Mouse (Mus musculus): ENCODE data around the gene Clic4.
"Not testable (repeated sequence)": the region's sequence is repeated elsewhere in the genome, so short reads cannot be mapped to it uniquely, and the experiment has no call there.

Gene Clic4

DNA sequence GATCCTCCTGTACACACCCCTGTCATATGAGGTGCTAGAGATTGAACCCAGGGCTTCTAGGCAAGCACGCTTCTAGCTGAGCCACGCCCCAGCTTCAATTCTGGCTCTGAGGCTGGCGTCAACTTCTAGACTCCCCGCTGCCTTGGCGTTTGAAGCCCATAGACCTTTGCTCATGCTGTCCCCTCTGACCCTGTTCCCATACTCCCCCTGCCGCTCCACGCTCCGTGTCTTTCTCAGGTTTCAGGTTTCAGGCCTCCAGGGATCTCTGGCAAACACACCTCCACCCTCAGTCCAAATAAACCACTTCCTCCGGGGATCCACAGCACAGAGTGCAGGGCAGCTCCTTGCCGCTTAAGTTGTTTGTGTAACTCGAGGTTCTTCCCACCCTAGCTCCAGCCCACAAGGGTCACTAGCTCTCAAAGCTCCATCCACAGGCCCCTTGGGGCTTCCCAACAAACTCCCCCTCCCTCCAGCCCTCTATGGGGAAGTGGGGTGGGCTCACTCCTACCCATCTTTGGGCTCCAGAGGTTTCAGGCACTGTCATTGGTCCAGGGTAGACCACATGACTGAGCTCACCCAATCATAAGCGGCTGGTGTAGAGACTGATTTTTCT, 20.0 kb upstream of the Clic4 start:
- peak; percentile 62 for DNase-seq (ENCODE audit: low read depth, low spot score)

DNA sequence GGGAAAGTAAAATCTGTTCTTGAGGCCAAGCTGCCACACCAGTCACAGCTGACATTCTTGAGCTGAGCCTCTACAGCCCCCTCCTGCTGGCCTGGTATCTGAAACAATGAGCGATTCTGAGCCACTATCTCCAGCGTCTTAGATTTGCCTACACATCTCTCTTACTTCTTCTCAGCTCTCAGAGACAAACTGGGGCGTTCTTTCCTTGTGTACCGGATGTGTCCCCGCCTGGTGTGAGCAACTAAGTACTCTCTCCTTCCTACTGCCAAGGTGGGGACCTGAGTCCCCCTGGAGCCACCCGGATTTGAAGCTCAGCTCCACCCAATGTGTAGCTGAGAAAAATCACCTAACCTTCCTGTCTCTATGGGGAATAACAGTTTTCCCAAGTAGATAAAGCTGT, 19.2 kb upstream of the Clic4 start:
- no peak for DNase-seq (ENCODE audit: low read depth, low spot score)

DNA sequence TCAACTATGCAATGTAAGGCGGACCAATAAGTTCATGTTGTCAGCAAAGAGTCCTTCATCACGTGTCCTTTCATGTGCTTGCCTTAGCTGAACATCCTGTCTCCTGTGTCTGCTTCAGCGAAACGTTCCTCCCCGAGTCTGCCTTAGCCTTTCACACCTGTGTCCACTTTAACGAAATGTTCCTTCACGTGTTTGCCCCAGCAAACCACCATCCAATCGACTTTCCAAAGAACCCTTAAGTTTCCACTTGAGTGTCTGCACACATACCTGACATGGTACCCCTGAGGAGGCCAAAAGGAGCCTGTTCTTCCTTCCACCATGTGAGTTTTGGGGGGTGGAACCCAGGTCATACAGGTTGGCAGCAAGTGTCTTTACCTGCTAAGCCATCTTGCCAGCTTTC, 18.6 kb upstream of the Clic4 start:
- no peak for DNase-seq (ENCODE audit: low read depth, low spot score)

DNA sequence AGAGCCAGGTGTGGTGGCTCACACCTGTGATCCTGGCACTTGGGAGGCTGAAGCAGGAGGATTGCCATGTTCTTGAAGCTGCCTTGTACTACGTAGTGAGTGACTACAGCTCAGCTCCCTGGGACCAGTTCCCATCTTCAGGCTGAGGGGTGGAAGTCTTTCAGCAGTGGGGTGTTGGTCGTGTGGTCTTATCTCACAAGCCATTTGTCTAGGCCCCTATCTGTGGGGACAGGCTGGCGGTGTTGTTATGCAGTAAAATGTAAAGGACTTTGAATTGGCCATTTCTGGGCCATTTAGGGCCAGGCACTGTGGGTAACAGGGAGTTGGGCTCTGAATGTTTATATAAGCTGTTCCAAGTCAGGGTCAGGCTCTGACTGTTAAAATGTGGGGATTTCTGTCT, 15.4 kb upstream of the Clic4 start:
- no peak for DNase-seq (ENCODE audit: low read depth, low spot score)

DNA sequence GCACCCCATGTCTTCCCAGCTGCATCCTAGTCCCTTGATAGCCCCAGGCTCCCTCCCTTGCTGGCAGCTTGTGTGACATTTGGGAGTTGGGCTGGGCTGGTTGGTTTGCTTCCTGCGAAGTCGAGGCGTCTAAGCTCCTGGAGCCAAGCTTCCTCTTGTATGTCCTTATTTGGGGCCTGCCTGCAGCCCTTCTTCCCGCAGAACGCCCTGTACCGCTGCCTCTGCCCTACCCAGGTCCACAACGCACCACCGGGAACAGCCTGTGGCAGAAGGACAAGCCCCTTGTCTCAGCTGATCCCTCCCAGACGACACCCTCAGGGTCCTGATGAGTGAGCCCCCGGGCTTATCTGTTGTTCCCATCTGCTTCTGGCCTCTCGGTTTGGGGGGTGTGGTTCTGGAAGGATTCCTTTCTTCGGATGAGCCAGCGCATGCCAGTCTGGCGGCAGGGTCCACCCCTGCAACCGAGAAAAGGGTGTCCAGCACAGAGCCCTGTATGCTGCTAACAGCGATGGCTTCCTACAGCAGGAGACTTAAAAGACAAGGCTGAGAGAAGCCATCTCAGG, 14.3 kb upstream of the Clic4 start:
- no peak for DNase-seq (ENCODE audit: low read depth, low spot score)

DNA sequence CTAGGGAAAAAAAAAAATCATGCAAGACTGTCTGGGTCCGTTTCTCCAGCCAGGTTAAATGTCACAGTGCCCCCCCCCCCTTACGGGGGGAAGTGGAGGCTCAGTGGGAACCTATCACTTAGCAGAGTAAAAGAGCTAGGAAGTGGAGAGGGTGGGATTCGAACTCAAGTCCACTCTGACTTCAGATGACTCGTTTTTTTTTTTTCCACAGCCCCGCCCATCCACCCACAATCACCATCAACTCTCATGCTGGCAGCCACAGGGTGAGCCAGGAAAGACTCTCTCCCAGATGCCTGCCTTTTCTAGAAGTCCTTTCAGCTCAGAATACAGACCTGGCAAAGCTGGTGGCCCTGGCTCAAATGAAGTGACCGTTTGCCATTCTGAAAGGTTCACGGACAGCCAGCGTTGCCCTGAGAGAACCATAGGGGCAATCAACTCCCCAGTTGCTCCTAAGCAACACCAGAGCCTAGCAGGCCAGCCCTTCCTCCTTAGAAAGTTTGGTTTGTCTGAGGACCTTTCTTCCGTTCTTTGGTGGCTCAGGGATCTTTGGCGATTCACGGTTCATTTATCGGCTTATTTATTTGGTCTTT, 13.5 kb upstream of the Clic4 start:
- no peak for DNase-seq (ENCODE audit: low read depth, low spot score)

DNA sequence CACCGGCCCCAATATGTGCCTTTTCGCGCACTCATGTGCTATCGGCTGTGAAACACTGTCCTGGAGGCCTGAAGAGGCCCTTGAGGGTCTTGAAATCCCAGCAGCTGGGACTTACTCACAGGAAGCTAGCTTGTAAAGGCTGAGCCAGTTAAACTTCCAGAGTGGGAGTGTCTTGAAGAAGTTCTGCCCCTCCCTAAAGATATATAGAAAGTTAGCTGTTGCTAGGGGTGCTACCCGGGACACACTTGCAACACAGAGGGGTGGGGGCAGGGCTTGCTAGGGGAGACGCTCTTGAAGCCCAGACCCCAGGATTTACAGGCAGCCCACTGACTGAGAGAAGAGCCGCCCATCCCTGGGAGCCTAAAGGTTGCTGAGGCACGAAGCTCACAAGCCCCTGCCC, 12.8 kb upstream of the Clic4 start:
- DNase-seq (ENCODE audit: low read depth, low spot score) = no peak

DNA sequence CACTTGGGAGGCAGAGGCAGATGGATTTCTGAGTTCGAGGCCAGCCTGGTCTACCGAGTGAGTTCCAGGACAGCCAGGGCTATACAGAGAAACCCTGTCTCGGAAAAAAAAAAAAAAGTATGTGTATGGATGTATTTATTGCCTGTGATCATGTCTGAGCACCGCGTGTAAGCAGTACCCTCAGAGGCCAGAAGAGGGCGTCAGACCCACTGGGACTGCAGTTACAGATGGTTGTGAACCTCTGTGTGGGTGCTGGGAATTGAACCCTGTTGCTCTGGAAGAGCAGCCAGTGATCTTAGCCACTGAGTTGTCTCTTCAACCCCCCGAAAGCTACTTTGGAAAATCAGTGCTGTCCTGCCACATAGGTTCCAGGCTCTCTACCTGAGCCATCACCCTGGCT, 11.3 kb upstream of the Clic4 start:
- DNase-seq (ENCODE audit: low read depth, low spot score) = no peak

DNA sequence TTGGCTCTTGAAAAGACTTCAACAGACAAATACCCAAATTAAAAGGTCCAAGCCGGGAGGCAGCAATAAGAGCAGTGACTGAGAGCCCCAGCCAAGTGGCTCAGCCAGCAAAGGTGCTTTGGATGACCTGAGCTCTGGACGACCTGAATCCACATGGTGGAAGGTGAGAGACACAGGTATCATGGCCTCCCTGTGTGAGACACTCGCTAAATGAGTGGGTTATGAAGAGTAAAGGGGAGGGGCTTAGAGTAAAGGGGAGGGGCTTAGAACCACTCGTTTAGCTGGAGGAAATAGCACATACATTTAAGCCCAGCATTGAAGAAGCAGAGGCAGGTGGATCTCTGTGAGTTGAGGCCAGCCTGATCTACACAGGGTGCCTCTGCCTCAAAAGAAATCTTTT, 10.8 kb upstream of the Clic4 start:
- DNase-seq (ENCODE audit: low read depth, low spot score) = no peak

DNA sequence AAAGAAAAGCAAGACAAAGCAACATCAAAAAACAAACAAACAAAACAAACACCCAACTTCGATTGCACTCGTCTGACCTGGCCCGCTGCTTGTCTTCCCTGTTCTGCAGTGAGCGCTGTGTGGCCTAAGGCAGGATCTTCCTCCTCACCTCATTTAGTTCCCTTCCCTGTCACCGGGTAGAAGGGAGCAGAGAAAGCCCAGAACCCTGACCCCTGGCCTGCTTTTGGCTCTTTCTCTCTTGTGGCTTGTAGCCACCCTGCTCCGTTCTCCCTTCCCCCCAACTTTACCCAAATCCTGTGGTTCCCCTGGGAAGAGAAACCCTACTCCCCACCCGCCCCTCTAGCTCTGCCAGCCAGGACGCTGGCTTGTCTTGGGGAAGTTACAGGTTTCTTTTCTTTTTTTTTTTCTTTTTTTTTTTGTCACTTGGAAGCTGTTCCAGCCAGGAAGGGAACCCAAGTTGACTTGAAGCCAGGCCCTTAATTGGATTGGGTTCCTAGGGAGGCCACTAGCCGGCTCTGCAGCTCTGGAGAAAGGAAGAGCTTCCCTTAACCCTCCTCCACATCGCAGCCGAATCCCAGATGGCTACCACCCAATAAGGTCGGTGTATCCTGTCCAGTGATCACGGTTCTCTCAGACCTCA, 10.2 kb upstream of the Clic4 start:
- no peak for DNase-seq (ENCODE audit: low read depth, low spot score)

DNA sequence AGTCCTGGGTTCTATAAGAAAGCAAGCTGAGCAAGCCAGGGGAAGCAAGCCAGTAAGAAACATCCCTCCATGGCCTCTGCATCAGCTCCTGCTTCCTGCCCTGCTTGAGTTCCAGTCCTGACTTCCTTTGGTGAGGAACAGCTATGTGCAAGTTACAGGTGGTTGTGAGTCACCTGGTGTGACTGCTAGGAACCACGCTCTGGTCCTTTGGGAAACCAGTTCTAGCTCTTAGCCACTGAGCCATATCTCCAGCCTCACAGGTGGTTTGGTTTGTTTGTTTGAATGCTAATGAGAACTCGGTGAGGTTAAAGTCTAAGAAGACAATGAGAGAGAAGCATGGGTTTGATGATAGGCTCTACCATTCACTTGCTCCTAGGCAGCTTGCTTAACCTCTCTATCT, 7.4 kb upstream of the Clic4 start:
- DNase-seq (ENCODE audit: low read depth, low spot score) = not testable (repeated sequence)

DNA sequence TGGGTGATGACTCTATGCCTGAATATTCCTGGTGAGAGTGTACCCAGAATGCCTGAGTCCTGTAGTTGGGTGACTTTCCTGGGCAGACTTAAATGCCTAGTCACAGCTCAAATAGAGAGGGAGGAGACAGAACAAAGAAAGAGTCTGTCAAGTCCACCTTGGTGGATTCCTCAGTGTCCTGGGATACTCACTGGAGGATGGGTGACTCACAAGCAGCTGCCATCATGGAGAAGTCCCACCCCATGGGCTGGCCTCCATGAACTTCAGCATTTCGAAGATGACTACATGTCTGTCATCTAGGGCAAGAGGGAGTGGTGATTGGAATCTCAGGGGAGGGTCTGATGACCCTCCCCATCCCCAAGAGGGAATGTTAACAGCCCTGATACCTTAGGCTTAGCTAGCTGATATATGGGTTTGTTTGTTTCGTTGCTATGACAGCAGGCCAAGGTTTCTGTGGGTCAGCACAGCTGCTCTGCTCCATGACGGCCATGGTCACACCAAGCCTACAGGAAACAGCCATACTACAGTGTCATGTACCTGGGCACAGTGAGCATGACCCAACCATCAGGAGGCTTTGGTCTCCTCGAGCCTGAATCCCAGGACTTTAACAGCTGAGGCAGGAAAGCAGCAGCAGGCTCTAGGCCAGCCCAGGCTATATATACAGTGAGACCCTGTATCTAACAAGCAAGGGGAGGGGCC, 4.2 kb upstream of the Clic4 start:
- DNase-seq (ENCODE audit: low read depth, low spot score) = no peak

DNA sequence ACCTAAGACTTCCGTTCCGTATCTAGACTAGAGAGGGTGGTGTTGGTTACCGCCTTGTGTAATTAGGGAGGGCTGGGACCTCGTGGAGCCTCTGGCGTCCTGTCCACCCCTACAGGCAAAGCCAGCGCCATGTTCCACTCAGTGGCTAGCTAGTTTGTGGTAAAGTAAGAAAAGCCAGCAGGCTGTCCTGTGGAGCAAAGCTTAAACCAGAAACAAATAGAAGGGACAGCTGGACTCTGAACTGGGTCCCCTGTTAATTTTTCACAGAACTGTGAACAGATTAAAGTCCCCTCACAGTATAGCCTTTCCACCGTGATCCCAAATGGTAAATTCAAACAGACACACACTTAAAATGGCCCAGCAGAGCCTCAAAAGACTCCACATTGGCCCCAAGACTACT, 2.1 kb upstream of the Clic4 start:
- DNase-seq (ENCODE audit: low read depth, low spot score) = no peak

DNA sequence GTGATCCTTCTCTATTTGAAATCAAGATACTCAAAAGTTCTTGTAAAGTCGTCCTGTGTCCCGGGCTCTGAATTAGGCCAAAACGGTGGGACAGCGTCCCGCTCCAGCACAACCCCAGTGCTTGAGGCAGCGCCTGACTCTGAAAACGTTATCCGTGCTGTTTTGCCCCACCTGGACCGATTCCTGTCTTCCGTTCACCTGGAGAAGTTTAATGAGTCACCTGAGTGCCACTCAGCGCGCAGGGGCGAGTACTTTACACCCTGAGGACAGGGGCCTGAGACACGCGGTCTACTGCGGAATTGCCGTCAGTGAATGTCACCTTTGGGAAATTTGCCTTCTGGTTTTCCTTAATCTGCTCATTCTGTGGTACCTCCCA, 681 bp upstream of the Clic4 start:
- no peak for DNase-seq (ENCODE audit: low read depth, low spot score)

DNA sequence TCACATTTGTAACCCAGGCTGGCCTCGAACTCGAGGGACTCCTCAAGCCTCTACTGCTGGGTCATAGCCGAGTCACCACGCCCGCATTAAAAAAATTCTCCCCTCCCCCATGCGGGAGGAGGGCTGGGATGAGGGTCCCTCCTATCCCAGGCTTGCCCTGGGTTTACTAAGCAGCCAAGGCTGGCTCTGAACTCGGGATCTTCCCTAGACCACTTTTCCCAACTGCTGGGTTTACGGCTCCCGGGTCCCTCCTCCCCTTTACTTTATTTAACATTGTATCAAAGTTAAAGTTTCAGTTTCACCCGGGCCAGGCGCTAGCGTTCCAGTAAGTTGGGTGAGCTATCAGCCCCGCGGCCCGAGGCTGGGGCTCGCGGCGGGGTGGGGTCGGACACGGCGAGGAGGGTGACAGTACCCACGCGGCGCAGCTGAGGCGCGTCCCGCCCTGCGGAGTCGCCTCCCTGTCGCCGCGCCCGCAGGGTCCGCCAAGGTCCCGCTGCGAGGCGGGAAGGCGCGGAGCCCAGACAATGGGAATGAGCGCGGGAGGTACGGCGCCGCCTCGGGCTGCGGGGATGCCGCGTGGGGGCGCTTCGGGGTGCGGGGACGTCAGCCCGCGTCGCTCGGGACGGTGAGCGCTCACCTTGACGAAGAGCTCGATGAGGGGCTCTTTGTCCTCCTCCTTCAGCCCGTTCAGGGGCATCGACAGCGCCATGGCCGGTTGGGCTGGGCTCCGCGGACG, 565 bp downstream of the Clic4 start:
- no peak for DNase-seq (ENCODE audit: low read depth, low spot score)

DNA sequence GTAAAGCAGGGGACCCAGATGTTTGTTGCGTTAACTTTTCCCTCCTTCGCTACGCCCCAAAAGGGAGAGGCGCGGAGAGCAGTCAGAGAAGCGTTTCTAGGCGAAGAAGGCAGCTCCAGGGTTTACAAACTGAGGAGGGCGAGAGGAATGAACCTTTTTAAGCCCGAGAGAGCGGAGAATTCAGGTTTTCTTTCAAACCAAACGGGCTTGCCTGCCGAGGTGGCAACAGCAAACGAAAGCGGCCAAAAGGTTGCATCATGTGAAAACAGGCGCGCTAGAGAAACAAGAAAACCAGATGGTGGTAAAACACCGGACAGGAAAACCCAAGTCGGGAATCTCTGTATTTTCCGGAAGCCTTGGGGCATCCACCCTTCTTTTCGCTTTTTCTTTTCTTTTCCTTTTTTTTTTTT, 1.2 kb downstream of the Clic4 start:
- DNase-seq (ENCODE audit: low read depth, low spot score) = peak; percentile 34

DNA sequence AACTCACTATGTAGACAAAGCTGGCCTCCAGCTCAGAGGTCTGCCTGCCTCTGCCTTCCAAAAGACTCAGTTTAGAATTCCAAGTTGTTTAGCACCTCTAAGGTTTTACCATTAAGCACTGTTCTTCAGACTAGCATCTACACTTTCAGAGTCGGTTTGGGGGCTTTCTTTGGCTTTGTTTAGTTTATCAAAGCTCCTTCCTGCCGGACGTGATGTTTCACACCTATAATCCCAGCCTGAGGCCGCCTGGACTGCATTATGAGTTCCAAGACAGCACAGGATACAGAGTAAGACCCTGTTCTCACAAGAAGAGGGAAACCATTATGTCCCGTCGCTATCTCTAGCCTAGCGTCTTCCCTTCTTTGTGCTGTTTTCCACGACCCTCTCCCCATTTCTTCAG, 2.1 kb downstream of the Clic4 start:
- no peak for DNase-seq (ENCODE audit: low read depth, low spot score)

DNA sequence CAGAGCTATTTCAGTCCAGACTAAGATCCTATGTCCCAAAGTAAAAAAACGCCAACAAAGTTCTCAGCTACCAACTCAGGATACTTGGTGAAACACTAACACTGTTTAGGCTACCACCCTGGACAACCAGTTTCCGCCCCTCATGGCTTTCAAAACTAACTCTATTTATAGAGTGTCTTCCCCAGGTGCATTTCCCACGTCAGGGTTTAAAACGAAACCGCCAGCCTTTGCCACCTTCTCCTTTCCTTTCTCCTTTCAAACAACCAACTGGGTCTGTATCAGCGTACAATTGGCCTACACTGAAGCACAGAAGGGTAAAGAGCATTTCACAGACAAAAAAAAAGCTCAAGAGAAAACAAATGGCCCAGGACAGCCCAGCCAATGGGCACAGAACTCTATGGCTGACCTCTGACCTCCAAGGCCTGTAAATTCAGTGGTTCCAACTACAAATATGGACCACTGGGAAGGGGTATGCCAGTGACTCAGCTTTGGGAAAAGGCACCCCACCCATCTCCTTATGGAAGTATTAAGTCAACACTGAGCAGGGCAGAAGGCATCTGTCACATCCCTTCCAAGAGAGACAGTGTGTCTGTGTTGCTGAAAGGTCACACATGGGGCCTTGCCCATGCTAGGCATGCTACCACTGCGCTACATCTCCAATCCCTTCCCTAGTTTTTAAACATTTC, 2.8 kb downstream of the Clic4 start:
- DNase-seq (ENCODE audit: low read depth, low spot score) = peak; percentile 36

DNA sequence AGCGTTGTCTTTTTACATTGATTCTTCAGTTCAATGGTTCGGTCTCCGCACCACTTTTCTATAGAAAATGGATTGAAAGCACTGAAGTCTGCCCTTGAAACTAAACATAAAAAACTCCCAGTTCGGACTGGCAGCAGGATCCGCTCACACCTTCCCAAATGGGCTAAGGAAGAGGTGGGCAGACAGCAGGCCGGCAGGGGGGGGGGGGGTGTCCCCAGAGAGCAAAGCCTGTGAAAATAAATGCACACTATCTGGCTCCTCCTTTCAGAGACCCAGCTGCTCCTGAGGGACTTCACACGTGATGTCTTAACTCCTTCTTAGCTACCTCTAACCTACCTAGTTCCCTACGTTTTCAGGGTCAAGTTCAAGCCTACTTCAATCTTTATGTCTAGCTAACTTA, 5.1 kb downstream of the Clic4 start:
- no peak for DNase-seq (ENCODE audit: low read depth, low spot score)

DNA sequence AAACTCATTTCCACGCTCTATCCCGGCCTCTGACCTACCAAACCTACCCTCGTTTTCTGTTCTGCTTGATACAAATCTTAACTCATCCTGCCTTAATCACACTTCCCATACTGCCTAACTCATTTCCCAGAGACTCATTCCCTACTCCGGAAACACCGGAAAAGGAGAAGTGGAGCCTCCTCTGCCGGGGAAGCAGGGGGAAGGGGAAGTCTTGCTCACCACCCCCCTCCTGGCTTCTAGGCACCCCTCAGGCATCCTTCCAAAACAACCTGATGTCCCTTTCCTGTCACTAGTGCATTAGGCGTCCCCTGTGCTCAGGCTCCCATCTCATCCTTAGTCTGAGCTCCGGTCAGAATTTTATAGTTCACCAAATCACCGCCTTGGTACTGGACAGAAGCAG, 5.6 kb downstream of the Clic4 start:
- DNase-seq (ENCODE audit: low read depth, low spot score) = no peak

DNA sequence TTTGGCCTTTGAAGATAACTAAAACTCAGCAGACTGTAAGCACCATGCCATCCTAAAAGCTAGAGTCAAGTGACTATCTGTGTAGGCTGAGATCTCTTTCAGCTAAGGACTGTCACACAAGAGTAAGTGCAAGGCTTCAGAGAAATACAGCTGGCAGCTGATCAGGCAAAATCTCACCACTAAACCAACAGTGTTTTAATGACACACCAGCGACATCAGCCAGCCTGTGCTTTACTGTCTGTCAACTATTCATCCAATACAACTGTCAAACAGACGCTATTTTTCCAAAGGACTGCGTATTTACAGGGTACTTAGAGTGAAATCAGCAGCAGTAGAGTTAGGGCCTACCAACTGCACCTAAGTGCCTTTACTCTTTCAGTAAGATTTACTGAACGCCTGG, 12.2 kb downstream of the Clic4 start:
- no peak for DNase-seq (ENCODE audit: low read depth, low spot score)
